Mouse (Mus musculus): ENCODE measurements around the gene Scp2. TPM values are rescaled to one million over a fixed set of nuclear protein-coding genes. Genes with fewer than 3 reads are reported as not detected.

Gene Scp2
- polyA plus RNA-seq, 1 experiment from 2014 or later, result 943 TPM

GRCm38 (mm10) chr4:108020178-108020577 lies 124.6 kb downstream of the Scp2 start:
- Histone ChIP-seq H3K9me3 (ENCODE audit: control insufficient read depth) (no peaks in the 10 kb centered on the region), H3K4me2 (replicated peaks; ENCODE audit: low read depth) (no peak overlapping the region), H3K27ac (ENCODE audit: low read depth, low read length) (no peak overlapping the region), H3K27me3 (replicated peaks; ENCODE audit: control insufficient read depth, insufficient read depth, low read length) (no peaks in the 10 kb centered on the region), H3K9ac (ENCODE audit: low read depth, low read length) (no peak overlapping the region), H3K36me3 (ENCODE audit: control insufficient read depth, insufficient read depth) (peaks cover 10% of the 10 kb centered on the region; the same call in 1 of the 2 replicates), H3K4me3 (ENCODE audit: low read depth, low read length) (no peak overlapping the region), H3K4me1 (replicated peaks; ENCODE audit: control insufficient read depth, insufficient read depth, low read length) (0 out of 2 replicates have a peak, but pooled peaks cover 15% of the 10 kb centered on the region)
- WGBS, result 81% methylated on average over 6 of the region's 6 CpGs
- no peak for TF ChIP-seq CTCF (IDR thresholded peaks at IDR 0.05; ENCODE audit: low read depth)
- ATAC-seq, result no peak

DNA sequence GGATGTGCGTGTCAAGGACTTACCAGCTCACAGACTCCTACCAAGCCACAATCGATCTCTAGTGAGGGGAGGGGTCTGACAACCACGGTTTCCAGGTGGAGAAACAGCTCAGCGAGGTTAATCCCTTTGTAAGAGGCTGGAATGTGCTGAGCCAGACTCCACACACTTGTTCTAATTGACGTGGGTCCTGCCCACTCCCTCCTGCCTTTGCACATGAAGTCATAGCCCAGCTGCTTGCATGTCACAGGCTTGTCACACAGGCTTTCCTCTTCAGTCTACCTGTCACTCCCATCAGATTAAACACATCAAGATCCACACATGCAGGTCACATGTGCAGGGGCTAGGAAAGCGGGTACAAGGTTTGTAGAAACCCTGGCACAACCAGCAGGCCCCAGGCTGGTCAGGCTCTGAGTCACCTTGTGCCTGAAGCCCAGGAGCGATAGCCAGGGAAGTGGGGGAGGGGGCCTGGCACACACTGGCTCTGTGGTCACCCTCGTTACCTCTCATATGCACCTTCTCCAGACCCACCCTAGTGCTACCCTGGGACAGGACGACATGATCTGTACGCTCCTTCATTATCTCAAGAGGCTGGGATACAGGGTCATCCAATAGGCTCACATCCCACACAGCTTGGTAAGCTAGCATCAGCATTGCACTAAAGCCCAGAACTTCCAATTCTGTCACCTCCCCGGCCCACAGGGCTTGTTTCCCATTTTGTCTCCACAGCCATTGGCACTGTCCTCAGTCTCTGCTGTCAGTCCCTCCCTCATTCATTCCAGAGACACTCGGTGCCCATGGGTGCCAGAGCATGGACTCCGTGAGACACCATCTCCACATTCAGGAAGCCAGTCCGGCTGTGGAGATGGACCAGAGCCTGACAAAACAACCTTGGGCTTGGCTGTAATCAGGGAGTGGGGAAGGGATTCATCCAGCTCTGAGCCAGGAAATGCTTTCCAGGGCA lies 125.6 kb downstream of the Scp2 start:
- H3K4me3 ChIP-seq (ENCODE audit: low read depth, low read length), result no peak overlapping the region
- TF ChIP-seq CTCF (IDR thresholded peaks at IDR 0.05; ENCODE audit: low read depth), result no peak
- H3K4me2 ChIP-seq (replicated peaks; ENCODE audit: low read depth), result no peak overlapping the region
- no peak for ATAC-seq
- no peak overlapping the region for H3K9ac ChIP-seq (ENCODE audit: low read depth, low read length)
- no peaks in the 10 kb centered on the region for H3K9me3 ChIP-seq (ENCODE audit: control insufficient read depth)
- H3K4me1 ChIP-seq (replicated peaks; ENCODE audit: control insufficient read depth, insufficient read depth, low read length), result 0 out of 2 replicates have a peak, but pooled peaks cover 10% of the 10 kb centered on the region
- peaks cover 10% of the 10 kb centered on the region; the same call in 1 of the 2 replicates for H3K36me3 ChIP-seq (ENCODE audit: control insufficient read depth, insufficient read depth)
- H3K27ac ChIP-seq (ENCODE audit: low read depth, low read length), result no peak overlapping the region
- WGBS, result 57% methylated on average over 14 of the region's 14 CpGs
- no peaks in the 10 kb centered on the region for H3K27me3 ChIP-seq (replicated peaks; ENCODE audit: control insufficient read depth, insufficient read depth, low read length)

GRCm38 (mm10) chr4:108018241-108018923 lies 126.4 kb downstream of the Scp2 start:
- Histone ChIP-seq H3K9me3 (ENCODE audit: control insufficient read depth) (no peaks in the 10 kb centered on the region), H3K36me3 (ENCODE audit: control insufficient read depth, insufficient read depth) (peaks cover 10% of the 10 kb centered on the region; the same call in 1 of the 2 replicates), H3K27ac (ENCODE audit: low read depth, low read length) (no peak overlapping the region), H3K4me2 (replicated peaks; ENCODE audit: low read depth) (no peak overlapping the region), H3K4me1 (replicated peaks; ENCODE audit: control insufficient read depth, insufficient read depth, low read length) (0 out of 2 replicates have a peak, but pooled peaks cover 3% of the 10 kb centered on the region), H3K27me3 (replicated peaks; ENCODE audit: control insufficient read depth, insufficient read depth, low read length) (no peaks in the 10 kb centered on the region), H3K9ac (ENCODE audit: low read depth, low read length) (no peak overlapping the region), H3K4me3 (ENCODE audit: low read depth, low read length) (no peak overlapping the region)
- TF ChIP-seq CTCF (IDR thresholded peaks at IDR 0.05; ENCODE audit: low read depth), result no peak
- no peak for ATAC-seq
- WGBS, result 42% methylated on average over 10 of the region's 10 CpGs

- WGBS, result 84% methylated on average over 7 of the region's 7 CpGs
- Histone ChIP-seq H3K36me3 (ENCODE audit: control insufficient read depth, insufficient read depth) (peaks cover 10% of the 10 kb centered on the region; the same call in 1 of the 2 replicates), H3K27ac (ENCODE audit: low read depth, low read length) (no peak overlapping the region), H3K4me2 (replicated peaks; ENCODE audit: low read depth) (no peak overlapping the region), H3K4me3 (ENCODE audit: low read depth, low read length) (no peak overlapping the region), H3K9ac (ENCODE audit: low read depth, low read length) (no peak overlapping the region), H3K9me3 (ENCODE audit: control insufficient read depth) (no peaks in the 10 kb centered on the region), H3K4me1 (replicated peaks; ENCODE audit: control insufficient read depth, insufficient read depth, low read length) (no peaks in the 10 kb centered on the region), H3K27me3 (replicated peaks; ENCODE audit: control insufficient read depth, insufficient read depth, low read length) (no peaks in the 10 kb centered on the region)
- no peak for ATAC-seq
- no peak for TF ChIP-seq CTCF (IDR thresholded peaks at IDR 0.05; ENCODE audit: low read depth)
These were observed 127.0 kb downstream of the Scp2 start for GRCm38 (mm10) chr4:108017839-108018238.

- Histone ChIP-seq H3K36me3 (ENCODE audit: control insufficient read depth, insufficient read depth) (peaks cover 8% of the 10 kb centered on the region; the same call in 1 of the 2 replicates), H3K4me1 (replicated peaks; ENCODE audit: control insufficient read depth, insufficient read depth, low read length) (no peaks in the 10 kb centered on the region), H3K4me2 (replicated peaks; ENCODE audit: low read depth) (no peak overlapping the region), H3K27ac (ENCODE audit: low read depth, low read length) (no peak overlapping the region), H3K9ac (ENCODE audit: low read depth, low read length) (no peak overlapping the region), H3K9me3 (ENCODE audit: control insufficient read depth) (no peaks in the 10 kb centered on the region), H3K27me3 (replicated peaks; ENCODE audit: control insufficient read depth, insufficient read depth, low read length) (no peaks in the 10 kb centered on the region), H3K4me3 (ENCODE audit: low read depth, low read length) (no peak overlapping the region)
- TF ChIP-seq CTCF (IDR thresholded peaks at IDR 0.05; ENCODE audit: low read depth), result no peak
- ATAC-seq, result no peak
- WGBS, result 79% methylated on average over 3 of the region's 3 CpGs
These were observed 128.5 kb downstream of the Scp2 start for GRCm38 (mm10) chr4:108016321-108016720.

All from intestine, postnatal 0 days (tissue).